Mouse (Mus musculus) retina, embryonic 14.5 days (tissue): ENCODE results near the gene Nr4a3.

Experiments
- DNase-seq: peaks from one replicate; pipeline ENCODE4 v3.0.0-alpha.2; 2015; ENCODE audit warnings: low spot score

The Nr4a3 gene

DNA sequence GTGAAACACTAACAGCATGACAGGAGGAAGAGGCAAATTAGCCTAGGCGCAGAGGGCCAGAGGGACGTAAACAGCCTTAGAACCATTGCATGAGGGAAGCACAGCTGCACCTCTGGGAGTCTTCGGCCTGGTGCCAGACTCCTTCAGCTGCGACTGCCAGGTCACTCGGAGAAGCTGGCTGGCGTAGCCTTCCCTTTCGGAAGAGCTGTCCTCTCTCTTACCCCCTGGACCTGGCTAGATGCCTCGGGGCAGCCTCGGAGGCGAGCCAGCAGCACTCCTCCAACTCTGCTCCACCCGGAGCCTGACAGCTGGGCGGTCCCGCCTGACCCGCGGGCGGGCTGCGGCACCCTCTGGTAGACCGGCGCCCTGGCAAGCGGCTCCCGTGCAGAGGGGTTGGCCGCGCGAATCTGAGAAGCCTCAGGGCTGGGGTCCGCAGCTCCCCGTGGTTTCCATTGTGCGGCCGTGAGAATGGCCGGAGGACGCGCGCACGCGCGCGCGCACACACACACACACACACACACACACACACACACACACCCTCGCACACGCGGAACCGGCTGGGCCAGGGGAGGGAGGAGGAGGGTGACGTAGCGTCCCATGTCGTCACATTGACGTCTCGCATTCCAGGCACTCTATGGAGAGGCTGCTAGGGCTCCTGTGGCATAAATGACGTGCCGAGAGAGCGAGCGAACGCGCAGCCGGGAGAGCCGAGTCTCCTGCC, at the start of gene Nr4a3:
Nr4a3 (plus strand) TSS at position 663 of the 721 bp plus-strand sequence.
- peak; percentile 85 for DNase-seq

DNA sequence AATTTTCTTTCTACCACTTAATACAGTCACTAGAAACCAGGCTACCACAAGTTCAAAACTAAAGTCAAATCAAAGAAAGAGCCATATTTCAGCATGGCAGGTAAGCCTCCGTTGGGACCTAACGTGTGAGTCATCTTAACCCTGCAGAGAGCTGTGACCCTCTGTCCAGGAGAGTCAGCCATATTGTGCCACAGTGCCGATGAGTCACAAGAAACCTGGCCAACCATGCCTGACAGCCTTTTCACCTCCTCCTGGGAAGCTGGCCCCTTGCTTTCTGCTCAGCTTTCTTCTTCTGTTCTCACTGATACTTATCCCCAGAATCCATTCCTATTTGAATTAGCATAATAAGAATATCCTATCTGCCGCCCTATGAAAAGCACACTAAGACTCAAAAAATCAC, 42.0 kb upstream of the Nr4a3 start:
- no peak for DNase-seq

DNA sequence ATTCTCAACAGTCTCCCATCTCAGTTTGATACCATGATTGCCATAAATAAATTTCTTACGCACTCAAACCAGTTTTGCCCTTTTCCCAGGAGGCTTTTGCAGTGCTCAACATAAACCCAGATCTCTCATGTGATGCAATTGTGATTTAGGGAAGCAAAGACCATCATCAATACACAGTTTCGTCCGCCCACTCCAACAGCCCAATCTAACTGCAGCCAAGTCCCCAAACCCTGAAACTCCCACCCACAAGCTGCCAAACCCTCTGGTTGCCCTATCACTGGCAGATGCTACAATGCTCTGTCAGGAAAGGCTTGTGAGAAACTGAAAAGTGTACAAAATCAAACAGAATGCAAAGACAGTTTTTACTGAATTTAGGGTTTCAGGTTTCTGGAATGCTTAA, 41.5 kb upstream of the Nr4a3 start:
- DNase-seq: no peak

DNA sequence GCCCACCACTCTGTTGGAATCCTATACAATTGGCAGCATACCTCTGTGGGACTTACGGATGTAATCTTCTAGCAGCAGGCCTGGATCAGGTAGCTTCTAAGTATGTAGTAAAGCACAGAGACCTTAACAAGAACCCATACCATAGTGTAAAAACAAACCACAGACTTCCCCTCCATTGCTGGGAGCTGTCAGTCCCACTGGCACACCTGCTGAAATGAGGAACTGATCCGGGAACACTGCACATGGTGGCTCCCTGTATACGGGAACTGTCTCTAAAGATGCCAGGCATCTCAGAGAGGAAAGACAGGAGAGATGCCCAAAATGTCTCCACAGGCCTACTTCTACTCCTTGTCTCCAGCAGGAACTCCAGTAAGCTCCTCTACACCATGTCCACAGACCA, 38.6 kb upstream of the Nr4a3 start:
- no peak for DNase-seq

- DNase-seq: no peak
Observed at GRCm38 (mm10) chr4:48012209-48012608, 32.7 kb upstream of the Nr4a3 start.

DNA sequence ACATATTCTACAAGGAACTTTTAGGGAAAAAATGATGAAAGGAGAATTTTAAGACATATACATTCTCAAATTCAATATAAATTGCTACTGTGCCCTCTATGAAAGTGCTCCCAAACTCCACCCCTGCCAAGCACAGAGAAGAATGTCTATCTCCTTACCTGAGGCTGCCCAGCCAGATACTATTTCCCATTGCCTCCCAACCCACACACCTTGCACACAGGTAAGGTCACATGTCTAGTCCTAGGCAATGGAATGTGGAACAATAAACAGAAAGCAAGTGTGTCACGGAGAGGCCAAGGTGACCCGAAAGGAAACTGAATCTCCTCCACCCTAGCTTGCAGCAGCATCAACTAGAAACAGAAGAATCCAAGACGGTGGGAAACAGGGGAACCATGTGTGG, 22.0 kb upstream of the Nr4a3 start:
- no peak for DNase-seq

GRCm38 (mm10) chr4:48029652-48030051, 15.3 kb upstream of the Nr4a3 start:
- DNase-seq: peak; percentile 58

DNA sequence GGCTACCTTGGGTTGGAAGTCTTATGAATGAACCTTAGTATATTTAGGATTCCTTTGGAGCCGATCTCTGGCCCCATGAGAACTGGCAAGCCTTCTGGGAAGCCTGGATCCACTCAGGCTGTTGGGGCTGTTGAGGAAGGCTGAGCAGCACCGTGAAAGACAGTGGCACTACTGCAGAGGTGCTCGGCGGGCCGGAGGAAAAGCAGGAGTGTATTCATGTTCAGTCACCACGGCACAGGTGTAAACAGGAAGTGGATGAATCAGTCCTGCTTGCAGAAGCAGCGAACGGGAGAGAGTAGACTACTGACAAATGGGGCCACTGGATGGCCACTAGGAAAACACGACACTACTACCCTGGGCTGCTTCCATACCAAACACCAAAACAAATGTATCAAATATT, 10.7 kb upstream of the Nr4a3 start:
- no peak for DNase-seq

- no peak for DNase-seq
Observed at GRCm38 (mm10) chr4:48037646-48038045, 7.3 kb upstream of the Nr4a3 start.

GRCm38 (mm10) chr4:48038847-48039246, 6.1 kb upstream of the Nr4a3 start:
- DNase-seq: no peak

DNA sequence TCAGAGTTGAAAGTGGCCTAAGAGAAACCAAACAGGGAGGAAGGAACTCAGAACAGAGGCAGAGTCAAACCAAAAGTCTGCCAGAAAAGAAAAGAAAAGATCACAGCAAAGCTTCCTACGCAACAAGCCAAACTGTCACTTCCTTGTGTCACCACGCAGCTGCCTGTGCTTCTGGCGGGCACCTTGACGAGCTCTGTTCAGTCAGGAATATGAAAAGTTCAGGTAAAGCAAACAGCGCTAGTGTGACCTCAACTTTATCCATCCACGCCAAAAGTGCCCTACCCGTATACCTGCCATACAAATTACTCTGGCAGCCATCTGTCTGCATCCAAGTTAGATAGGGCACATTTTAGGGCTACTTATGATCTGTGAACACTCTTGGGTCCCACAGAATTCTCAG, 5.2 kb upstream of the Nr4a3 start:
- no peak for DNase-seq

- DNase-seq: no peak
Observed at GRCm38 (mm10) chr4:48042466-48042785, 2.5 kb upstream of the Nr4a3 start.

DNA sequence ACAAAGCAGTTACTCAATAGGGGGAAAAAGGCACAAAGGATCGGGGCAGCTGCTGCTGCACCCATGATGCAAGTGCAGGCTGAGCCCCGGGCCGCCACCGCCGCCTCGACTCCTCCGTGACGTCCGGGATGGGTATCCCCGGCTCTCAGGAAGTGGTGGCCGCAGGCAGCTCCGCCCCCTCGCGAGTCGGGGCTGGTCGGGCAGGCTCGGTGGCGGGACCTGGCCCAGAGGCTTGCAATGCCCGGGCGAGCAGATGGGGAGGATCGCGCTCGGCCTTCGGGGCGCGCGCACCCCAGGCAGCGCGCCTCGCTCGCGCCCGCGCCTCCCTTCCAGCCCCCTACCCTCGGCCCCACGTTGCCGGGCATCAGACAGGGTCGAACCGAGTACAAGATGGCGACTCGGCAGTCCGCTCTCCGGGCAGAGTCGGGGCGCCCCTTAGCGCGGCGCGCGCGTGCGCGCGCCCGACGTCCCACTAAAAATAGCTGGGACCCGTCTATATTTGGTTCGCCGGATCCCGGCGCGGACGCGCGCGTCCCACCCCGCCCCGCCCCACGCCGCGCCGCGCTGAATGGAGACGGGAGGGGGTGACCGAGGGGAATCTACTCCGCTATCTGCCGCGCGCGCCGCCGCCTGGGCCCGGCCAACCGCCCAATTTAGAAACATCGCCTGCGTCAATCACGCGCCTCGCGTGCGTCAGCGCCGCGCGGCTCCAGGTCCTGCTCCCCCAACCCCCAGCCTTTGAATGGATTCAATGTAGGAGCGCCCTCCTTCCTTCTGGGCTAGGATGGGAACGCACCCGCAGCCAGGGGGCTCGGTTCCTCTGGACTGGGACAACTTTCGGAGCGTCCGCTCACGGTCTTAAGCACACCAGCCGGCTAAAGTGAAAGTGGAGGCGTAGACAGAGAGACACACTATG, 1.9 kb upstream of the Nr4a3 start:
- peak; percentile 93 for DNase-seq

GRCm38 (mm10) chr4:48044141-48044490, 837 bp upstream of the Nr4a3 start:
- no peak for DNase-seq

DNA sequence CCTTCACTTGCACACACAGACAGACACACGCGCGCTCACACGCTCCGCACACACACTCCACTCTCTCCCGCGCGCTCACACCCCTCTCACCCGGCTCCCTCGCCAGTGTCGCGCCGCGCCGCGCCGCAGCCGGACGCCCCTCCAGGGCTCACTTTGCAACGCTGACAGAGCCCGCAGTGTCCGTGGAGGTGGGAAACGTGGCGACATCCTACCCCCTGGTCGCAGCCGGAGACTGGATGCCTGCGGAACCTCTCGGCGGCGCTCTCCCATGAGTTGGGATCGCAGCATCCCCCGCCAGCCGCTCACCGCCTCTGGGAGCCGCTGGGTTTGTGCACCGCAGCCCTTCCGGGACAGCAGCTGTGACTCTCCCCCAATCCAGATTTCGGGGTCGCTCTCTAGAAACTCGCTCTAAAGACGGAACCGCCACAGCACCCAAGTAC, 348 bp downstream of the Nr4a3 start:
- DNase-seq: peak; percentile 60

GRCm38 (mm10) chr4:48045721-48046460, 938 bp downstream of the Nr4a3 start:
- DNase-seq: peak; percentile 73

DNA sequence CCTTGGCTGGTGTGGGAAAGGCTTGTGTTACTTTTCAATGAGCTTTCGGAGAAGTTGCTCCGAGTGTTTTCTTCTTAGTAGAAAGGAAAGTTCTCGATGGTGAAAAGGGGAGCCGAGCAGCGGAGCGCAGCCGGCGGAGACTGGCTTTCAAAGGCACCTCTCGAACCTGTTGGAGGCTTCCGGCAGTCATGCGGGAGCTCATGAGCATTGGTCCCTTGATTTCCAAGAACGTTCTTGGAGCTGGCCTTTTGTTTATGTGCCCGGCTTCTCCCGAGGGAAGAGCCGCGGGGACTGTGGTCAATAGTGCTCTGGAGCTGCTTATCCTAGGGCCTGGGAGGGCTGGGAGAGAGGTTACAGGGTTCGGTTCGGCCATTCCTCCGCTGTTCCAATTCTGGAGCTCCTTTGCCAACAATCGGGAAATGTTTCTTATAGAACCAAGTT, 1.5 kb downstream of the Nr4a3 start:
- DNase-seq: peak; percentile 39

GRCm38 (mm10) chr4:48047136-48047765, 2.3 kb downstream of the Nr4a3 start:
- no peak for DNase-seq

DNA sequence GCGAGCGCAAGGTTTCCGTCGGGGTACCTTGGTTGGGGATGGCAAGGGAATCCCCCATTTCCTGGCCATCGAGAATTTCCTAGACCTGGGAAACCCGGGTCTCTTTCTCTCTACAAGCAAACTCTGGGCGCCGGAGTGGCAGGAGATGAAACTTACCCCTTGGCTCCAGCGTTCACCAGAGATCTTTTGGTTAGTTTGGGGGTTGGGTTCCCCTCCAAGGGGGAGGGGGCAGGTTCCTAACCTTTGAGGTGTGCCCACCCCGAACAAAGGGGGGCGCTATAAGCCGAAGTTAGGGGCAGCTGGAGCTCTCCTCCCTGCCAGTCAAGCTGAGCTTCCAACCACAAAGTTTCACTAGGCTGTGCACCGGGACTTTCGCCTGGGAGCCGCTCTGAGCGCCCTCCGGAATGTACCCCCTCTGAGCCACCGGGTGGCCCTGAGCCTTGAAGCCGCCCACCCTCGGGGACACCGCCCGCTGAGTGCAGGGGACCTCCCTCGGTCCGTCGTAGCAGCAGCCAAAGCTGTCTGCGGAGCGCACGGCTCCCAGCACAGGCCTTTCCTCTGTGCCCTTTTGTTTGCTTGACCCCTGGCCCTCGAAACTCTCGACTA, 2.9 kb downstream of the Nr4a3 start:
- peak; percentile 54 for DNase-seq

GRCm38 (mm10) chr4:48048456-48049315, 3.7 kb downstream of the Nr4a3 start:
- peak; percentile 32 for DNase-seq

- no peak for DNase-seq
Observed at GRCm38 (mm10) chr4:48050020-48050419, 5.1 kb downstream of the Nr4a3 start.
